Mouse (Mus musculus): ENCODE measurements around the gene Itpk1. TPM values are rescaled to one million over a fixed set of nuclear protein-coding genes. Genes with fewer than 3 reads are reported as not detected.

The Itpk1 gene
- total and polyA plus RNA-seq, 3 experiments = 50.8 to 99.2 (median 54.9) TPM

GRCm38 (mm10) chr12:102594627-102595026 lies 110.1 kb downstream of the Itpk1 start:
- DNase-seq = no peak

GRCm38 (mm10) chr12:102593699-102594098 lies 111.0 kb downstream of the Itpk1 start:
- peak; percentile 74 for DNase-seq

- DNase-seq = no peak
Measured at GRCm38 (mm10) chr12:102590711-102591360, 113.9 kb downstream of the Itpk1 start.

GRCm38 (mm10) chr12:102587106-102587505 lies 117.6 kb downstream of the Itpk1 start:
- no peak for DNase-seq

GRCm38 (mm10) chr12:102586286-102586881 lies 118.3 kb downstream of the Itpk1 start:
- no peak for DNase-seq

- no peak for DNase-seq
Measured at GRCm38 (mm10) chr12:102585390-102585789, 119.3 kb downstream of the Itpk1 start.

GRCm38 (mm10) chr12:102582441-102582840 lies 122.3 kb downstream of the Itpk1 start:
- DNase-seq = no peak

- DNase-seq = no peak
Measured at GRCm38 (mm10) chr12:102581579-102582196, 123.0 kb downstream of the Itpk1 start.

GRCm38 (mm10) chr12:102579041-102579440 lies 125.7 kb downstream of the Itpk1 start:
- DNase-seq = peak; percentile 82

GRCm38 (mm10) chr12:102576659-102577398 lies 127.9 kb downstream of the Itpk1 start:
- no peak for DNase-seq

GRCm38 (mm10) chr12:102575541-102576329 lies 129.0 kb downstream of the Itpk1 start:
- no peak for DNase-seq

- no peak for DNase-seq
Measured at GRCm38 (mm10) chr12:102573036-102573435, 131.7 kb downstream of the Itpk1 start.

- DNase-seq = no peak
Measured at GRCm38 (mm10) chr12:102571666-102572065, 133.1 kb downstream of the Itpk1 start.

- peak; percentile 30 for DNase-seq
Measured at GRCm38 (mm10) chr12:102570734-102571133, 134.0 kb downstream of the Itpk1 start.

- no peak for DNase-seq
Measured at GRCm38 (mm10) chr12:102570111-102570510, 134.6 kb downstream of the Itpk1 start.

- DNase-seq = no peak
Measured at GRCm38 (mm10) chr12:102568219-102568618, 136.5 kb downstream of the Itpk1 start.

- DNase-seq = no peak
Measured at GRCm38 (mm10) chr12:102566951-102567350, 137.8 kb downstream of the Itpk1 start.

GRCm38 (mm10) chr12:102565086-102565485 lies 139.6 kb downstream of the Itpk1 start:
- DNase-seq = no peak

GRCm38 (mm10) chr12:102557372-102557771 lies 147.4 kb downstream of the Itpk1 start:
- no peak for DNase-seq

GRCm38 (mm10) chr12:102555850-102556249 lies 148.9 kb downstream of the Itpk1 start:
- no peak for DNase-seq

- DNase-seq = peak; percentile 68
Measured at GRCm38 (mm10) chr12:102554721-102555516, 149.8 kb downstream of the Itpk1 start, which contains the start of gene Chga. Gene Chga, plus strand, starts transcription at chr12:102554969.

All from adrenal gland, adult 2 months (tissue).